Mouse (Mus musculus) CH12.LX (cell line): ENCODE measurements around the gene Tmc7.

ENCODE experiments used
- BHLHE40 ChIP-seq: IDR thresholded peaks from 2 replicates; pipeline ENCODE4 v1.6.1; 2011; ENCODE audit warnings: mild to moderate bottlenecking, low read depth, low read length, improper control_type of control experiment
- CTCF ChIP-seq, 2 experiments: IDR thresholded peaks in 1 of 2; conservative IDR thresholded peaks in 1 of 2; 2 replicates each; pipeline ENCODE4 v1.5.1; 2011 to 2012; ENCODE audit warnings: low read depth in 2 of 2, low read length in 2 of 2, improper control_type of control experiment in 1 of 2, inconsistent platforms in 1 of 2, mild to moderate bottlenecking in 1 of 2, moderate library complexity in 1 of 2
- ELF1 ChIP-seq: IDR thresholded peaks from 2 replicates; pipeline ENCODE4 v1.6.1; 2014; ENCODE audit warnings: low read depth, mild to moderate bottlenecking, inconsistent platforms, low read length, improper control_type of control experiment
- EP300 ChIP-seq: IDR thresholded peaks from 2 replicates; pipeline ENCODE4 v1.6.1; 2011; ENCODE audit warnings: low read length, improper control_type of control experiment
- IRF4 ChIP-seq: IDR thresholded peaks from 2 replicates; pipeline ENCODE4 v1.6.1; 2014; ENCODE audit warnings: low read depth, mild to moderate bottlenecking, inconsistent platforms, low read length, improper control_type of control experiment
- KAT2A ChIP-seq: IDR thresholded peaks from 2 replicates; pipeline ENCODE4 v1.6.1; 2012; ENCODE audit warnings: low read length, improper control_type of control experiment, inconsistent platforms; ENCODE audit not compliant: insufficient replicate concordance
- MAX ChIP-seq: IDR thresholded peaks from 2 replicates; pipeline ENCODE4 v1.6.1; 2011; ENCODE audit warnings: low read length, improper control_type of control experiment
- MYC ChIP-seq: IDR thresholded peaks from 2 replicates; pipeline ENCODE4 v1.6.1; 2011; ENCODE audit warnings: low read depth, mild to moderate bottlenecking, improper control_type of control experiment, low read length
- RAD21 ChIP-seq: IDR thresholded peaks from 2 replicates; pipeline ENCODE4 v1.6.1; 2011; ENCODE audit warnings: low read depth, mild to moderate bottlenecking, low read length, improper control_type of control experiment, moderate library complexity
- TCF12 ChIP-seq: IDR thresholded peaks from 2 replicates; pipeline ENCODE4 v1.6.1; 2014; ENCODE audit warnings: low read depth, mild to moderate bottlenecking, inconsistent platforms, low read length, improper control_type of control experiment

DNA sequence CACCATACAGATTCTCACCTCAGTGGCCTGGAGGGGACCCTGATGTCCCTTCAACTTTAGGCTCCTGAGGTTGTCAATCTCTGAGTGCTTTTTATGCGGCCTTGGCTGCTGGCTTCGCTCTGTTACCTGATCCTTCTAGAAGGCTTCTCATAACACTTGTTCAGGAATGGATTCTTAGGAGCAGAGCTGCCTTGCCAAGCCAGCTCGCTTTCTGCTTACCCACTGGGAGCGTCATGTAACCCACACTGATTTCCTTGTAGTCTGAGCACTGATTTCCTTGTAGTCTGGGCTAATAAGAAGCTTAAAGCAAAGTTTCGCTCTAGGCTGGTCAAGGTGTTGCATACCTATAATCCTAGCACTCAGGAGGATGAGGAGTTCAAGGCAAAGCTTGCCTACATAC lies 33.6 kb upstream of the Tmc7 start:
- no peak for TF ChIP-seq RAD21
- no peak for TF ChIP-seq CTCF (conservative IDR thresholded peaks at IDR 0.05 in 1 of 2, IDR thresholded peaks at IDR 0.05 in 1 of 2; ENCODE audit: low read depth in 2 of 2, low read length in 2 of 2)
- no peak for TF ChIP-seq MYC
- TF ChIP-seq KAT2A = no peak
- TF ChIP-seq ELF1 = no peak
- TF ChIP-seq EP300 = no peak
- no peak for TF ChIP-seq IRF4
- TF ChIP-seq TCF12 = no peak
- no peak for TF ChIP-seq BHLHE40
- no peak for TF ChIP-seq MAX
